Mouse (Mus musculus) gonadal fat pad, adult 2 months (tissue): ENCODE measurements around the gene Thoc6. TPM values are rescaled to one million over a fixed set of nuclear protein-coding genes. Genes with fewer than 3 reads are reported as not detected.

ENCODE experiments used
- DNase-seq: peaks from one replicate; pipeline ENCODE4 v3.0.0-alpha.2; 2012; ENCODE audit warnings: low read depth
- polyA plus RNA-seq: library from polyadenylated mRNA; depleted of rRNA; stranded (reverse); fragments of >200 nt; gene quantifications from 2 replicates; pipeline ENCODE4 v1.2.3, GENCODE M21; 2012

Gene Thoc6
- polyA plus RNA-seq, 1 experiment, result 21.4 TPM

- DNase-seq, result no peak
Observed at GRCm38 (mm10) chr17:23677236-23677679, 3.6 kb upstream of the Thoc6 start, which contains the start of gene Tnfrsf12a. Gene Tnfrsf12a, minus strand, starts transcription at chr17:23677468.

DNA sequence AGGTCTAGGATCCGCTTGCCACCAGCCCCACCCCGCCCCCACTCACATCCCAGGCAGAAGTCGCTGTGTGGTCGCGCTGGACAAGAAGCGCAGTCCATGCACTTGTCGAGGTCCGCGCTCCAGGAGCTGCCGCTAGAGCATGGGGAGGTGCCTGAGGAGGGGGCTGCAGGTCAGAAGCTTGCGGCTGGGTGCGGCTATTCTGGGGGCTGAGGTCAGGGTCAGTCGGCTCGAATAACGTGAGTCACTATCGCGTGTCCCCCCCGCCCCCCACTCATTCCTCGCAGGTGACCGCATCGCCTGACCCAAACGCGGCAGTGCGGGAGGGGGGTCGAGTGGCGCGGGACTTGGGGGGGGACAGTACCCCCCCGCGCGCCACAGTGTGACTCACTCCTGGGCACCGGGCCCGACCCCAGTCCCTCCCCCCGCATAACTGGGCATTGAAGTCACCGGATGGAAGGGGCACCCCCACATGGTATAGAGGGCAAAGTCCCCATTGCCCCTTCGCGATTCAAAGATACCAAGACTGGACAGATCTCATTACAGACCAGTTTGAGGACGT, 2.9 kb upstream of the Thoc6 start:
- no peak for DNase-seq

DNA sequence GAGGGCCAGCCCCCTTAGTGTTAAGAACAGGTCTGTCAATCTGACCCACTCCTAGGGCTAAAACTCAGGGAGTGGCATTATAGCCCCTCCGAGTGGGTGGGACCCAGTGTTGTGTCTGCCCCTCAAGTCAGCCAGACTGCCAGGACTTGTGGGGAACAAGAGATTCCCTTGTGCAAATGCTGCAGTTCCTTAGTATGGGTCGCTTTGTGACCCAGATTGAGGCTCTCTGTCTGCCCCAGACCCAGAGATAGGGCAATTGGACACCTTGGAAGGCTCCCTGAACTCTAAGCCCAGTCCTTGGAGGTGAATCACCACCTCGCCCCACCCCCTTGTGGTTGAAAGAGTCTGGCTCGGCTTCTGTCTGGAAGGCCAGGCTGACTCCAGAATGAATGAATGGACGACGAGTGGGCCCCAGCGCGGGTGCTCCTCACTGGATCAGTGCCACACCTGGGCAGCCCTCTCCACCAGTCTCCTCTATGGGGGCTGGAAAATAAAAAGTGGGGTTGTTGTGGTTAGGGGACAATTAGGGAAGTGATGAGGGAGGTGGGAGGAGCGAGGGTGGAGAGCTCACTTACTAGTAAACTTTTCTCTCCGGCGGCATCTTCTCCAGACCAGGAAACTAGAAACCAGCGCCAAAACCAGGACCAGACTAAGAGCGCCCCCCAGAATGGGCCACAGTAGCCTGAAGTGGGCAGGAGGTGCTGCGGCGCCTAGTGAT, 2.0 kb upstream of the Thoc6 start:
- DNase-seq, result no peak

GRCm38 (mm10) chr17:23675127-23675526, 1.4 kb upstream of the Thoc6 start:
- no peak for DNase-seq

DNA sequence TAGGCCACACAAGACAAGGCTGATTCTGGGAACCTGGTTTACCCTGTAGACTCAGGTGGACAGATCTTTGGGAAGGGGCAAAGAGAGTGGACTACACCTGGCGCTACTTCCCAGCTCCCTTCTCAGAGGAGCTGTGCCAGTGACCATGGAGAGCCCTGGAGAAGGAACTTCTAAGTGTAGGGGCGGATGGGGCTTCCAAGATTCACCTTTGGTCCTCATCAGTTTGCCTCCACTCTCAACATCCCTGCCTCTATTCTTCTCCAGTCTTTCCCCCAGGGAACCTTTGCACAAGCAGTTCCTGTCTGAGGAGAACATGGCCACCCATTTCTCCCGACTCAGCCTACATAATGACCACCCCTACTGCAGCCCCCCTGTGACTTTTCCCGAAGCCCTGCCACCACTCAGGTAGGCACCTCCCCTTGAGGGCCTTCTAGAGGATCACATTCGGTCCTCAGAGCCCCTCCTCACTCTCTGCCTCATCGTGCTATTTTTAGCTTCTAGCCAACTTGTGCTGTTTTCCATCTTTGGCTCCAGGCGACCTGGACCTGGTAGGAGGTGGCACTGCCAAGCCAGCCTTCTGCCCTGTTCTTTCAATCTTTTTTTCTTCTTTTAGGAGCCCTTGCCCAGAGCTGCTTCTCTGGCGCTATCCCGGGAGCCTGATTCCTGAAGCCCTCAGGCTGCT, 730 bp upstream of the Thoc6 start:
- no peak for DNase-seq

GRCm38 (mm10) chr17:23672761-23673160, 921 bp downstream of the Thoc6 start:
- no peak for DNase-seq

GRCm38 (mm10) chr17:23671519-23671918, 2.2 kb downstream of the Thoc6 start:
- no peak for DNase-seq

DNA sequence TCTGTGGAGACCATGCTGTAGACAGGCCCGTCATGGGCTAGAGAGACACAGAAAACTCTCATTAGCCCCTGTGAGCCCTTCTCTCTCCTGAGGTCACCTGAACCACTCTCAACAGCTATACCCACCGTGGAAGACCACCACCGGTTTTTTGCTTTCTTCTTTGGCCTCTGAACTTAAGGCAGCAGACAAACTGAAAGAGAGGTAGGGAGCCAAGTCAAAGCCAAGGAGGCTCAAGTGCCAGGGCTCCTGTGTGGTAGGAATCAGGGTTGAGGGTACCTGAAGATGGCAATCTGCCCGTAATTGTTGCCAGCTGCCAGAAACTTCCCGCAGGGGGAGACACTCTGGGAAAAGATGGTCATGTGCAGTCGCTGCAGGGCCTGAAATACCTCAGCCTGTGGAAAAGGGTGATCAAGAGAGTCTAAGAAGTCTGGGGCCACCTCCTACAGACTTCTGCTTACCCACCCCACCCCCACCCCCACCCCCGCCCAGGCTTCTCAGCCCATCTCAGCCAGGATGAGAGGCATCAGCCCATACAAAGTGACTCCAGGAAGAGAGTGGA, 3.1 kb downstream of the Thoc6 start:
- no peak for DNase-seq

DNA sequence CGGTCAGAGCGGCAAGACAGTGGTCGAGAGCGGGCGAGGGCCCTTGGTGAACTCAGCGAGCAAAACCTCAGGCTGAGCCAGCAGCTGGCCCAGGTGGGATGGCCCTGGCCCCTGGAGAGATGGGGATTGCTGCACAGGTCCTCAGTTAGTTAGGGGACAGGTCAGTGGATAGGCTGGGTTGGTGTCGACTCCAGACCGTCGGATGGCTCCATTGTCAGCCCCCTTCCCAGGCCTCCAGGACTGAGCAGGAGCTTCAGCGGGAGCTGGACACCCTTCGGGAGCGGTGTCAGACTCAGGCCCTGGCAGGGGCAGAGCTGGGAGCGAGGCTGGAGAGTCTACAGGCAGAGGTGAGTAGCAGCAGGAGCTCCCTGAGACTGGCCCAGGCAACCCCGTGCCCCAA, 8.2 kb downstream of the Thoc6 start:
- DNase-seq, result no peak

DNA sequence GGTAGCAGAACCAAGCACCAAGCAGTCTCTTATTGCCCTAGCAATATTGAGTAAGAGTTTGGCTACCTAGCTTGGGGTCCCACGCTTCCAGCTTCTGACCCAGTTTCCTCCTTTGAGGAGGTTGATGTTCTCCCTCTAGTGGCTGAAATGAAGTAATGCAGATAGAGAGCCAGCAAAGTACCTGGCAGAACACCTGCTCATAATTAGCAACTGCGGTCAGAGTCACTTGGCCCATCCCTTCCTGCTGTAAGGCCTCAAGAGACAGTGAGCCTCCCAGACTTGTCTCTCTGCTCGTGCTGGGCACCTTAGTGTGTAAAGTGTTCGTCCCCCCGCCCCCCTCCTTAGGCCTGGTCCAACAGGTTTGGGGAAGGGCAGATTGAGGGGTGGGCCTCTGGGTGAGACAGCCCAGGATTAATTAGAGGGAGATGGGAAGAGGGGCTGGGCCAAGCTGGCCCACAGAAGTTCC, 9.1 kb downstream of the Thoc6 start:
- DNase-seq, result no peak

DNA sequence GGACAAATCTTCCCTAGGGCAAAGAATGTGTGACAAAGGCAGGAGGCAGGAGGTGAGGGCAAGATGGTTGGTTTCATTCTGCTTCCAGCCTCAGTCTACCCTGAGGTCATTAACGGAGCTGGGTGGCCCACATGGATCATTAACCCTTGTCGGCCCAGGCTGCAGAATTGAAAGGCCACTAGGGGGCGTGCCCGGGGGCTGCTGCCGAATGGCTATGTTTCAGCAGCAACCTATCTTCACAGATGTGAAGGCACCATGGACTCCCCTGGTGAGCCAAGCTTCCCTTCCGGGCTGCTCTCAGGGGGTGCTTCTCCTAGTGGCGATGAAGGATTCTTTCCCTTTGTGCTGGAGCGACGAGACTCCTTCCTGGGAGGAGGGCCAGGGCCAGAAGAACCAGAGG, 12.2 kb downstream of the Thoc6 start:
- no peak for DNase-seq

GRCm38 (mm10) chr17:23660876-23661200, 12.8 kb downstream of the Thoc6 start:
- no peak for DNase-seq

DNA sequence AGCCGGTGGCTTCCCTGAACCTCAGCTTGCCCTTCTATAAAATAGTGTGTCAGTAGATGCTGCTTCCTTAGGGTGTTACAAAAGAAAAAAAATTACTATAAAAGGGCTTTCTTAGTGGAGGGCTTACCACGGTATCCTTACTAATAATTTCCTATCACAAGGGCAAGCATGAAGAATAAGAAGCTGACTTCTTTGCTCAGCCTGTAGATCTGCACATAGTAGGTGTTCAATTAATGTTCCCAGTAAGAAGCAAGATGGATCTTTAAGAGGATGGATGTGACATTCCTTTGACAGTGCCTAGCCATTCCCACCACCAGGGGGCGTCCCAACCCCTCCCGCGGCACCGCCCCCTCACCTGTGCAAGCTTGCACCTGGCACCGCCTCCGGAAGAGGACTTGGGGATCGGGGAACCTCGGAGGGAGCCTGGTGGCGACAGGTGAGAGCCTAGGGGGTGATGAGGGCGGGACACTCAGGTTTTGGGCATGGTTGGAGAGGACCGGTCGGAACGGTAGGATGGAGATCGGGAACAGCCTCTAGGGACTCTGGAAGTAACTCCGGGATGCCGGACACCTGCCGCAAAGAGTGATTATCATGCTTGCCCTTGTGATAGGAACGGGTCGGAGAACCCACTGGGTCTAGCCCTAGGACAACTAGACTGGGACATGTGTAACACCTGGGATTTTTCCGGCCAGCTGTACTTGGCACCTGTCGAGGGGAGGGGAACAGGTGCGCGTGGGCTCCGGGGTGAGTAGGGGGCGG, 13.4 kb downstream of the Thoc6 start, which contains the start of gene Bicdl2:
Bicdl2 (plus strand) TSS at position 390 of the 759 bp plus-strand sequence.
- DNase-seq, result no peak

GRCm38 (mm10) chr17:23658450-23658849, 15.2 kb downstream of the Thoc6 start:
- DNase-seq, result no peak

GRCm38 (mm10) chr17:23654410-23654809, 19.3 kb downstream of the Thoc6 start:
- DNase-seq, result no peak

DNA sequence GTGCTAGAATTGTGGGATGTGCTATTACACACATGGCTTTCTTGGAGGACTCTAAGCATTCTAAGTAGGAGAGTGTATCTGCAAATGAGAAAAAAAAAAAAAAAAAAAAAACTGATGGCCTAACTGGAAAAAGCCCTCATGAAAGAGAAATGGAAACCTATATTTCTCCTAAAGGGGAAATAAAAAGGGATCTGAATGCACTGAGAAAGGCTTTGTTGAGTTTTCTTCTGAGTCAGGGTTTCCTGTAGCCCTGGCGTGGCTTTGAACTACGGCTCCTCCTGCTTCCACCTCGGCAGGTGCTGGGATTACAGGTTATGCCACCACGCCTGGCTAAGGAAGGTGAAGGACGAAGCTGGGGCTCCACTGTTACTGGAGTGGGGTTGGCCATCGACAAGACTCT, 19.7 kb downstream of the Thoc6 start:
- DNase-seq, result no peak

DNA sequence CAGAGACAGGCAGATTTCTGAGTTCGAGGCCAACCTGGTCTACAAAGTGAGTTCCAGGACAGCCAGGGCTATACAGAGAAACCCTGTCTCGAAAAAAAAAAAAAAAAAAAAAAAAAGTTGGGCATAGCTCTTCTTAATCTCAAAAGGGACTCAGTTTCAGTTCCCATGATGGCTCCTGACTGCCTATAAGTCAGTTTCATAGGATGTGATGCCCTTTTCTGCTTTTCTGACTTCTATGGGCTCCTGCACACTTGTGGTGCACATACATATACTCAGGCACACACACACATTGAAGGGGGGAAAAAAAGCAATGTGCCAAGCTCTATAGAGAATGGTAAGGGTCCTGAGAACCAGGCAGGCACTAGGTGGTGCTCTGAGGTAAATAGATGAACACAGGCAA, 20.4 kb downstream of the Thoc6 start:
- DNase-seq, result no peak

DNA sequence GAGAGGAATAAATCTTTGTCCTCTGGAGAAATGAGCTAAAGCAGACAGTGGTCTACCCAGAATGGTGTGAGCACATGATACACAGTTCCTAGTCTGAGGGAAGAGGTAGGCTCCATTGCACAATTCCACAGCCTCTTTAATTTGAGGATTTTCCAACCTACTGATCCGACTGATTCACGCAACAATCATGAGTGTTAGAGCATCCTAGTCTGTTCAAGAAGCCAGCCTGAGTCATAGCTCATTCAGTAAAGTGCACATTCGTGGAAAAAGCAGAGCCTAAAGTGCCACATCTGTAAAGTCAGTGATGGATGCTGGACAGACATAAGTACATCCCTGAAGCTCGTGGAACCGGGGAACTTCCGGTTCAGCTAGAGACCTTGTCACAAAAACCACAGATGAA, 22.3 kb downstream of the Thoc6 start:
- no peak for DNase-seq

GRCm38 (mm10) chr17:23645894-23646293, 27.8 kb downstream of the Thoc6 start:
- DNase-seq, result no peak

GRCm38 (mm10) chr17:23644613-23645495, 28.8 kb downstream of the Thoc6 start, which contains the start of gene Mmp25:
Gene Mmp25, minus strand, starts transcription at chr17:23645277.
- no peak for DNase-seq

GRCm38 (mm10) chr17:23631241-23631640, 42.4 kb downstream of the Thoc6 start:
- no peak for DNase-seq
